Mouse (Mus musculus) lung, adult 2 months (tissue): Measurements from ENCODE around the gene Rab11fip5.

Experiments
- CTCF ChIP-seq: fragments of 200-500 bp; IDR thresholded peaks from 2 replicates; pipeline ENCODE4 v1.5.1; 2011; ENCODE audit warnings: mild to moderate bottlenecking, low read length, control low read depth; ENCODE audit not compliant: insufficient read depth
- POLR2A ChIP-seq: fragments of 200-500 bp; IDR thresholded peaks from 2 replicates; pipeline ENCODE4 v1.6.1; 2011; ENCODE audit warnings: low read depth, mild to moderate bottlenecking, control low read depth, low read length, borderline replicate concordance; ENCODE audit errors: extremely low read depth

GRCm38 (mm10) chr6:85316211-85316610 is 58.2 kb downstream of the Rab11fip5 start:
- no peak for TF ChIP-seq CTCF
- no peak for TF ChIP-seq POLR2A
